Mouse (Mus musculus) stomach, embryonic 15.5 days (tissue): ENCODE measurements around the gene Notch1. TPM values are rescaled to one million over a fixed set of nuclear protein-coding genes. Genes with fewer than 3 reads are reported as not detected.

Source experiments
- ATAC-seq: fragments of 200-750 bp; cut with Nextera tagmentation; 2 replicates; pipeline ENCODE4 v1.8.0; 2017; ENCODE audit warnings: low read depth, moderate number of reproducible peaks, moderate TSS enrichment; ENCODE audit not compliant: insufficient read depth, low FRiP score
- H3K27ac ChIP-seq: fragments of 300-500 bp; sonication (generic); 2 replicates; pipeline ENCODE4 v1.5.1; 2015; ENCODE audit warnings: mild to moderate bottlenecking, inconsistent platforms
- H3K27me3 ChIP-seq: fragments of 300-500 bp; sonication (generic); replicated peaks from 2 replicates; pipeline ENCODE4 v1.6.1; 2015; ENCODE audit warnings: inconsistent platforms
- H3K36me3 ChIP-seq: fragments of 300-500 bp; sonication (generic); 2 replicates; pipeline ENCODE4 v1.6.1; 2015; ENCODE audit warnings: inconsistent platforms
- H3K4me1 ChIP-seq: fragments of 300-500 bp; sonication (generic); 2 replicates; pipeline ENCODE4 v1.6.1; 2015; ENCODE audit warnings: inconsistent platforms
- H3K4me2 ChIP-seq: fragments of 300-500 bp; sonication (generic); 2 replicates; pipeline ENCODE4 v1.6.1; 2015; ENCODE audit warnings: mild to moderate bottlenecking, inconsistent platforms
- H3K4me3 ChIP-seq: fragments of 300-500 bp; sonication (generic); replicated peaks from 2 replicates; pipeline ENCODE4 v1.5.1; 2015; ENCODE audit warnings: inconsistent platforms
- H3K9ac ChIP-seq: fragments of 300-500 bp; sonication (generic); 2 replicates; pipeline ENCODE4 v1.6.1; 2015; ENCODE audit warnings: inconsistent platforms
- H3K9me3 ChIP-seq: fragments of 300-500 bp; sonication (generic); 2 replicates; pipeline ENCODE4 v1.6.1; 2016; ENCODE audit warnings: inconsistent platforms
- WGBS: fragments of 180-500 bp; shearing (Covaris S2); methylation state at CpG from one replicate; pipeline ENCODE4 v1.1.7; 2015; 5-methylcytosine and 5-hydroxymethylcytosine counted together
- polyA plus RNA-seq: library from polyadenylated mRNA; unstranded; fragments of >200 nt; fragmentation: Nextera tagmentation; extraction: Ambion mirVana; gene quantifications from 2 replicates; pipeline ENCODE4 v1.2.1, GENCODE M21; 2015

Gene Notch1
- polyA plus RNA-seq, 1 experiment from 2014 or later: 16.1 TPM

- Histone ChIP-seq H3K4me1 (peaks cover 6% of the 10 kb centered on the region; the same call in 1 of the 2 replicates), H3K4me2 (no peak overlapping the region), H3K4me3 (no peak overlapping the region), H3K36me3 (peaks cover 50% of the 10 kb centered on the region), H3K27ac (no peak overlapping the region), H3K9me3 (no peaks in the 10 kb centered on the region), H3K9ac (no peak overlapping the region), H3K27me3 (no peaks in the 10 kb centered on the region)
- 82% methylated on average over 7 of the region's 7 CpGs for WGBS
- ATAC-seq: no peak
These were observed 78.1 kb downstream of the Notch1 start for GRCm38 (mm10) chr2:26438373-26438772.

GRCm38 (mm10) chr2:26437221-26437620 lies 79.2 kb downstream of the Notch1 start:
- H3K4me2 ChIP-seq: no peak overlapping the region
- H3K4me3 ChIP-seq: no peak overlapping the region
- no peak overlapping the region for H3K27ac ChIP-seq
- no peak overlapping the region for H3K9ac ChIP-seq
- H3K9me3 ChIP-seq: no peaks in the 10 kb centered on the region
- no peaks in the 10 kb centered on the region for H3K27me3 ChIP-seq
- peaks cover 59% of the 10 kb centered on the region for H3K36me3 ChIP-seq
- no peak for ATAC-seq
- H3K4me1 ChIP-seq: no peaks in the 10 kb centered on the region
- WGBS: 67% methylated on average over 4 of the region's 4 CpGs

- no peak overlapping the region for H3K27ac ChIP-seq
- 91% methylated on average over 7 of the region's 7 CpGs for WGBS
- no peak overlapping the region for H3K9ac ChIP-seq
- no peak for ATAC-seq
- peaks cover 57% of the 10 kb centered on the region for H3K36me3 ChIP-seq
- H3K4me1 ChIP-seq: no peaks in the 10 kb centered on the region
- H3K9me3 ChIP-seq: no peaks in the 10 kb centered on the region
- H3K4me2 ChIP-seq: no peak overlapping the region
- H3K4me3 ChIP-seq: no peak overlapping the region
- H3K27me3 ChIP-seq: no peaks in the 10 kb centered on the region
These were observed 81.5 kb downstream of the Notch1 start for GRCm38 (mm10) chr2:26434791-26435572.

GRCm38 (mm10) chr2:26429851-26430250 lies 86.6 kb downstream of the Notch1 start:
- WGBS: 92% methylated on average over 5 of the region's 5 CpGs
- H3K9me3 ChIP-seq: no peaks in the 10 kb centered on the region
- no peaks in the 10 kb centered on the region for H3K4me1 ChIP-seq
- H3K4me3 ChIP-seq: no peak overlapping the region
- H3K27ac ChIP-seq: no peak overlapping the region
- H3K36me3 ChIP-seq: peaks cover 82% of the 10 kb centered on the region
- no peak overlapping the region for H3K4me2 ChIP-seq
- ATAC-seq: no peak
- no peaks in the 10 kb centered on the region for H3K27me3 ChIP-seq
- no peak overlapping the region for H3K9ac ChIP-seq

- Histone ChIP-seq H3K27ac (no peak overlapping the region), H3K36me3 (peaks cover 89% of the 10 kb centered on the region), H3K27me3 (no peaks in the 10 kb centered on the region), H3K4me3 (no peak overlapping the region), H3K9me3 (no peaks in the 10 kb centered on the region), H3K4me1 (no peaks in the 10 kb centered on the region), H3K9ac (no peak overlapping the region), H3K4me2 (no peak overlapping the region)
- no peak for ATAC-seq
- 96% methylated on average over 2 of the region's 2 CpGs for WGBS
These were observed 91.9 kb downstream of the Notch1 start for GRCm38 (mm10) chr2:26424541-26424940.

- WGBS: 92% methylated on average over 1 of the region's 1 CpGs
- no peak overlapping the region for H3K4me3 ChIP-seq
- H3K36me3 ChIP-seq: peaks cover 80% of the 10 kb centered on the region
- H3K27ac ChIP-seq: no peak overlapping the region
- ATAC-seq: no peak
- no peak overlapping the region for H3K9ac ChIP-seq
- no peaks in the 10 kb centered on the region for H3K27me3 ChIP-seq
- H3K4me1 ChIP-seq: no peaks in the 10 kb centered on the region
- no peak overlapping the region for H3K4me2 ChIP-seq
- no peaks in the 10 kb centered on the region for H3K9me3 ChIP-seq
These were observed 93.4 kb downstream of the Notch1 start for GRCm38 (mm10) chr2:26423086-26423485.

GRCm38 (mm10) chr2:26421969-26422368 lies 94.5 kb downstream of the Notch1 start:
- H3K9ac ChIP-seq: no peak overlapping the region
- H3K4me1 ChIP-seq: no peaks in the 10 kb centered on the region
- H3K27ac ChIP-seq: no peak overlapping the region
- H3K4me2 ChIP-seq: no peak overlapping the region
- 91% methylated on average over 2 of the region's 2 CpGs for WGBS
- no peaks in the 10 kb centered on the region for H3K27me3 ChIP-seq
- no peak overlapping the region for H3K4me3 ChIP-seq
- H3K9me3 ChIP-seq: no peaks in the 10 kb centered on the region
- no peak for ATAC-seq
- H3K36me3 ChIP-seq: peaks cover 79% of the 10 kb centered on the region

GRCm38 (mm10) chr2:26418120-26418519 lies 98.3 kb downstream of the Notch1 start:
- 75% methylated on average over 1 of the region's 1 CpGs for WGBS
- H3K36me3 ChIP-seq: peaks cover 76% of the 10 kb centered on the region

GRCm38 (mm10) chr2:26417066-26417465 lies 99.4 kb downstream of the Notch1 start:
- ATAC-seq: no peak
- H3K27ac ChIP-seq: no peak overlapping the region
- H3K36me3 ChIP-seq: peaks cover 74% of the 10 kb centered on the region
- no peak overlapping the region for H3K4me3 ChIP-seq
- H3K4me2 ChIP-seq: no peak overlapping the region
- H3K4me1 ChIP-seq: no peaks in the 10 kb centered on the region
- no peaks in the 10 kb centered on the region for H3K27me3 ChIP-seq
- H3K9me3 ChIP-seq: no peaks in the 10 kb centered on the region
- H3K9ac ChIP-seq: no peak overlapping the region

More at GRCm38 (mm10) chr2:26418120-26418519, 98.3 kb downstream of the Notch1 start:
- H3K9ac ChIP-seq: no peak overlapping the region
- no peaks in the 10 kb centered on the region for H3K9me3 ChIP-seq
- no peaks in the 10 kb centered on the region for H3K4me1 ChIP-seq
- no peaks in the 10 kb centered on the region for H3K27me3 ChIP-seq
- no peak overlapping the region for H3K4me2 ChIP-seq
- no peak overlapping the region for H3K27ac ChIP-seq
- ATAC-seq: no peak
- H3K4me3 ChIP-seq: no peak overlapping the region

- no peak overlapping the region for H3K9ac ChIP-seq
- no peak overlapping the region for H3K4me2 ChIP-seq
- 61% methylated on average over 4 of the region's 5 CpGs for WGBS
- H3K4me1 ChIP-seq: peaks cover 28% of the 10 kb centered on the region
- no peak for ATAC-seq
- H3K27ac ChIP-seq: no peak overlapping the region
- no peaks in the 10 kb centered on the region for H3K9me3 ChIP-seq
- H3K27me3 ChIP-seq: no peaks in the 10 kb centered on the region
- peaks cover 53% of the 10 kb centered on the region for H3K36me3 ChIP-seq
- H3K4me3 ChIP-seq: no peak overlapping the region
These were observed 105.5 kb downstream of the Notch1 start for GRCm38 (mm10) chr2:26410931-26411411.

- peaks cover 37% of the 10 kb centered on the region for H3K4me1 ChIP-seq
- 73% methylated on average over 5 of the region's 5 CpGs for WGBS
- peaks cover 45% of the 10 kb centered on the region for H3K36me3 ChIP-seq
These were observed 106.4 kb downstream of the Notch1 start for GRCm38 (mm10) chr2:26410091-26410490.

GRCm38 (mm10) chr2:26409362-26409761 lies 107.1 kb downstream of the Notch1 start:
- no peaks in the 10 kb centered on the region for H3K27me3 ChIP-seq
- peak overlapping the region; percentile 96; the same call in 1 of the 2 replicates for H3K4me3 ChIP-seq
- peak overlapping the region; percentile 35; the same call in 1 of the 2 replicates for H3K4me2 ChIP-seq
- ATAC-seq: no peak
- WGBS: 54% methylated on average over 3 of the region's 3 CpGs
- no peak overlapping the region for H3K9ac ChIP-seq
- peaks cover 40% of the 10 kb centered on the region for H3K36me3 ChIP-seq
- peaks cover 37% of the 10 kb centered on the region for H3K4me1 ChIP-seq
- H3K27ac ChIP-seq: no peak overlapping the region
- no peaks in the 10 kb centered on the region for H3K9me3 ChIP-seq

More at GRCm38 (mm10) chr2:26410091-26410490, 106.4 kb downstream of the Notch1 start:
- no peak overlapping the region for H3K27ac ChIP-seq
- no peak overlapping the region for H3K9ac ChIP-seq
- H3K4me2 ChIP-seq: no peak overlapping the region
- no peaks in the 10 kb centered on the region for H3K27me3 ChIP-seq
- no peaks in the 10 kb centered on the region for H3K9me3 ChIP-seq
- no peak overlapping the region for H3K4me3 ChIP-seq
- ATAC-seq: no peak
